Mouse (Mus musculus): Measurements from ENCODE around the gene Xpo4.

Gene Xpo4

GRCm38 (mm10) chr14:57537261-57538015, 127.8 kb downstream of the Xpo4 start:
- no peak for DNase-seq (ENCODE audit: low spot score)

GRCm38 (mm10) chr14:57536820-57537219, 128.4 kb downstream of the Xpo4 start:
- DNase-seq (ENCODE audit: low spot score) = no peak

- DNase-seq (ENCODE audit: low spot score) = no peak
These were observed 129.6 kb downstream of the Xpo4 start for GRCm38 (mm10) chr14:57535646-57536045.

- no peak for DNase-seq (ENCODE audit: low spot score)
These were observed 130.3 kb downstream of the Xpo4 start for GRCm38 (mm10) chr14:57534961-57535360.

- no peak for DNase-seq (ENCODE audit: low spot score)
These were observed 130.9 kb downstream of the Xpo4 start for GRCm38 (mm10) chr14:57534346-57534745.

DNA sequence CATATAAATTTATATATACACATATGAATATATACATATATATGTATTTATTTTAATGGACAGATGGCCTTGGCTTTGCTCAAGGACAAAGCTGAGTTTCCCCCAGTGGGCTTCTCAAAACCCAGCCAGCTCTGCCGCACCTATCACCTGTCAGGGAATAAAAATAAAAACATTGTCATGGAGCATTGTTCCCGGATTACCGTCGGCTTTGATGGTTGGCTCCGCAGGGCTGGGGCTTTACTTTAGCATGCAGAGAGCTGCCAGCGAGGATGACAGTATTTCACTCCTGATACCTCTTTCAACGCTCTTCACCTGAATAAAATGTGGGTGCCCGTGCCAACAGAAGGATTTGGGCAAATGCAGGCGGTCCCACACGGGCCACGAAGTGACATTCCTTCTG, 131.4 kb downstream of the Xpo4 start:
- no peak for DNase-seq (ENCODE audit: low spot score)

DNA sequence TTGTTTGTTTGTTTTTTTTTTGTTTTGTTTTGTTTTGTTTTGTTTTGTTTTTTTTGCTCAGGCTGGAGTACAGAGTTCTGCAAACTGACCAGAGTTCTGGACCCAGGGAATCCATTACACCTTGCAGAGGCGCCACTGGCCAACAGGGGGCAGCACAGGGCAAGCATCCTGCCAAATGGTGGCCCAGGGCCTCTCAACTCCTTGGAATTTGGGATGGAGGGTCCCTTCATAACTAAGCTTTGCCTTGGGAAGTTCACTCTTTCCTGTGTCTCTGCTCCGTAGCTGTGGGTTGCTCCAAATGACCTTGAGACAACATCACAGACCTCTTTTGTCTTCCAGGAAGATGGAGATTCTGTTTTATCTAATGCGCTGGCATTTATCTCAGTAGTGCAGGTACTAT, 132.0 kb downstream of the Xpo4 start:
- no peak for DNase-seq (ENCODE audit: low spot score)

- no peak for DNase-seq (ENCODE audit: low spot score)
These were observed 132.7 kb downstream of the Xpo4 start for GRCm38 (mm10) chr14:57532577-57532976.

GRCm38 (mm10) chr14:57529786-57530515, 135.3 kb downstream of the Xpo4 start:
- no peak for DNase-seq (ENCODE audit: low spot score)

DNA sequence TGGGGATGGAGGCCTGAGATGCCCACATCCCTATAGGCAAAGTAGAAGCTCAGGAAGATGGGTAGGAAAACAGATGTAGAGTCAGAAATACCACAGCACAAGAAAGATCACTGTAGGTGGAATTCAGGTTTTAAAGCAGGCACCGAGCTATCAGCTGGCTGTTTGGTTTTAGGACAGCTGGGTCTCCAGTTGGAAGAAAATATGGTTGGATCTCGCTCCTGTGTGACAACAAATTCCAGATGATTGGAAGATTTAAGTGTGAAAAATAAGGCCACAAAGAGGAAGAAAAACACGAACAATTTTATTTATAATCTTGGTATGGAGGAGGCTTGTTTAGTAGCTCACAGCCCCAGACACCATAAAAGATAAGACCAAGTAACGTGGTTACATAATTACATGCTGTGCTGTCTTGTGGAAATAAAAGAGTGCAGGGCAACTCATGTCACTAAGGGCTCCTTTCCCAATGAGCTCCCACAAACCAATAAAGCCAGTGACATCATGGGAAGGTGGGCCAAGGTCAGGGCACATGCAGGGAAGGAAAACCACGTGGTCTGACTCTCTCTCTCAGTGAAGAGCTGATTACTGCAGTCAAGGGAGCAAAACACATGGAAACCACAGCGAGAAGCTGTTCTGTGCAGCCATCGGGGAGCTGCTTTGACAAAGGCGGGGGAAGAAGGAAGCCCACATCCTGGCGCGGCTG, 136.0 kb downstream of the Xpo4 start:
- no peak for DNase-seq (ENCODE audit: low spot score)

GRCm38 (mm10) chr14:57527598-57527997, 137.6 kb downstream of the Xpo4 start:
- DNase-seq (ENCODE audit: low spot score) = no peak

Data from layer of hippocampus, adult 9-10 months (tissue).